Mouse (Mus musculus): Measurements from ENCODE around the gene Kcnn1. TPM values are rescaled to one million over a fixed set of nuclear protein-coding genes. Genes with fewer than 3 reads are reported as not detected.

Kcnn1 gene
- total and polyA plus RNA-seq, 2 experiments, result 6.2 to 8.4 TPM

DNA sequence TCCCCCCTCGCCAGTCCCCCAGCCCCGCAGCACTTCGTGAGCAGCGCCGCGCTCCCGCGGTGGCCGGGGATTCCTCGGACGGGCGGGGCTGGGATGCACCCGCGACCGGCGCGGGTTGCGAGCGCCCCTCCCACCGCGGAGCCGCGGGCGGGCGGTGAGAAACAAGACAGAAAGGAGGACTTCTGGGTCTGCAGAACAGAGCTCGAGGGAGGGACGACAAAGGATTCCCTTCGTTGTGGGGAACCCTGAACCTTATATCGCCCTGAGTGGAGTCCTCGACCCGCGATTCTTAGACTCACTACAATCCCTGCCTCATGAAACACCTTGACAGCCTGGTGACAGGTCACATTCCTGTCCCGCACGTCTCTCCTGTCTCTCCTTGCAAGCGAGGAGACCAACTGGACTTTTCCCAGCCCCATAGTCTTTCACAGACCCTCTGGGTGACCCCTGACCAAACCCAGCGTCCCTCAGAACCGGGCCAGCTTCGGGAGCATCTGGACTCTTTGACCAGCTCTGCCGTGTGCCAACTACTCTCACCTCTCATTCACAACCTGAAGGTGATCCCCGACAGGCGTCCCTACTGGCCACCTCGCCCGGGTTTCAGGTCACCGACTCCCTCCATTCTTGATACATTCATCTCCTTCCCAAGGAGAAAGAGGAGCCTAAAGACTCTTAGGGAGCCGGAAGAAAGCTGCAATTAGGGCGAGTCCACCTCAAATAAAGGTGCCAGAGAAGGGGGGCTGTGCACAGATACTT is 1.1 kb upstream of the Kcnn1 start:
- peak overlapping the region; percentile 27; the same call in 1 of the 2 replicates for H3K4me3 ChIP-seq (ENCODE audit: insufficient read depth, low read depth, low read length)
- no peak overlapping the region for H3K27ac ChIP-seq (replicated peaks; ENCODE audit: insufficient read depth, low read depth, low read length)
- H3K79me2 ChIP-seq (ENCODE audit: control insufficient read depth, insufficient read depth, low read length), result no peaks in the 10 kb centered on the region
- H3K9ac ChIP-seq (ENCODE audit: low read depth, low read length), result no peak overlapping the region
- TF ChIP-seq POLR2A (IDR thresholded peaks at IDR 0.05; ENCODE audit: extremely low read depth, insufficient read depth, low read length) (no peak), CTCF (IDR thresholded peaks at IDR 0.05; ENCODE audit: low read depth, low read length) (no peak)
- H3K27me3 ChIP-seq (ENCODE audit: control insufficient read depth, insufficient read depth, low read length), result peaks cover 15% of the 10 kb centered on the region
- no peak for DNase-seq (ENCODE audit: extremely low read depth, low read depth, low spot score)
- no peaks in the 10 kb centered on the region for H3K36me3 ChIP-seq (ENCODE audit: control insufficient read depth, insufficient read depth, low read length)
- under 1% methylated on average over 45 of the region's 46 CpGs for WGBS
- H3K4me1 ChIP-seq (ENCODE audit: control insufficient read depth, insufficient read depth, low read length), result peaks cover 8% of the 10 kb centered on the region; the same call in 1 of the 2 replicates

DNA sequence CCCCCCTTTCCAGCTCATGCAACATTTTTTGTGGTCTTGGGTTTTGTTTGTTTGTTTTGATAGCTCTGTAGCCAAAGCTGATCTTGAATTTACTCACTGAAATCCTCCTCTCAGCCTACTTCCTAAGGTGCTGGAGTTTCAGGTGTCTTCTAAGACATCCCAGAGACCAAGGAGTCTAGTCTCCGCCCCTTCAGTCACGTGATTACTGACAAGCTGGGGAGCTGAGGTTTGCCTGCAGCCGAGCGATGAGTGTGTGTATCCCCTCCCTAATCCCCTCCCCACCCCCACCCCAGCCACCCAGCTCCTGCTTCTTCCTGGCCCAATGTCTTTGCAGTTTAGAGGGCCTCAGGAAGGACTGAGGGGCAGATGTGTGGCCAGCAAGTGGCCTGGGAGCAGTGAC is 5.5 kb downstream of the Kcnn1 start:
- WGBS, result 64% methylated on average over 4 of the region's 4 CpGs
- Histone ChIP-seq H3K27me3 (ENCODE audit: control insufficient read depth, insufficient read depth, low read length) (peaks cover 6% of the 10 kb centered on the region), H3K27ac (replicated peaks; ENCODE audit: insufficient read depth, low read depth, low read length) (no peak overlapping the region), H3K36me3 (ENCODE audit: control insufficient read depth, insufficient read depth, low read length) (no peaks in the 10 kb centered on the region), H3K4me3 (ENCODE audit: insufficient read depth, low read depth, low read length) (no peak overlapping the region), H3K4me1 (ENCODE audit: control insufficient read depth, insufficient read depth, low read length) (no peaks in the 10 kb centered on the region; the same call in 1 of the 2 replicates), H3K79me2 (ENCODE audit: control insufficient read depth, insufficient read depth, low read length) (no peaks in the 10 kb centered on the region), H3K9ac (ENCODE audit: low read depth, low read length) (no peak overlapping the region)
- no peak for TF ChIP-seq POLR2A (IDR thresholded peaks at IDR 0.05; ENCODE audit: extremely low read depth, insufficient read depth, low read length)
- DNase-seq (ENCODE audit: extremely low read depth, low read depth, low spot score), result no peak

DNA sequence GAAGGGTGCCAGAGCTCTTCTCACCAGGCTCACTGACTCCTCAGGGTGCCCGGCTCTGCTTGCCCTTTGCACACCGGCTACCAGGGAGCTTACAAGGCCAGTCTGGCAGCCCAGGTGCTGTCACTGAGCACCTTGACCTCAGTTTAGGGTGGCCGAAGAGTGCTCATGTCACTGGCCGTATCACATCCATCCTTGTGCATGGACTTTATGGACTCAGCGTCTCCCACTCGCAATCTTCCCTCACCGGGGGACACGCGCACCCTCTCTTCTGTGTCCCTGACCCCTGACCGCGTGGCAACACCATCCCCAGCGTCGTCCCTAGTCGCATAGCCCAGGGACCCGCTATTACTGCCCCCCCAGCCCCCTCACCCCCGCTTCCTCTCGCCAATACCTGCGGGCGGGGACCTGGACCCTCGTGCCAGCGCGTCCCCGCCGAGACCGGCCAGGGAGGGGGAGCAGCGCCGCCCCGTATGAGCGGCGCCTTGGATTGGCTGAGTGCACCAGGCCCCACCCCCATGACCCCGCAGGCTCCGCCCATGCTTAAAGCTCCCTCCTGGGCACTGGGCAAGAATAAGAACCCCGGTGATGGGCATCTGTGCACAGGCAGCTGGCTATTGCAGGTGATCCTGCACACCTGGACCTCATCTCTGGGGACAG is 6.4 kb downstream of the Kcnn1 start:
- peak; percentile 55 for DNase-seq (ENCODE audit: extremely low read depth, low read depth, low spot score)
- no peaks in the 10 kb centered on the region; the same call in 1 of the 2 replicates for H3K4me1 ChIP-seq (ENCODE audit: control insufficient read depth, insufficient read depth, low read length)
- WGBS, result 6% methylated on average over 33 of the region's 33 CpGs
- TF ChIP-seq POLR2A (IDR thresholded peaks at IDR 0.05; ENCODE audit: extremely low read depth, insufficient read depth, low read length) (no peak), CTCF (IDR thresholded peaks at IDR 0.05; ENCODE audit: low read depth, low read length) (no peak)
- no peaks in the 10 kb centered on the region for H3K27me3 ChIP-seq (ENCODE audit: control insufficient read depth, insufficient read depth, low read length)
- no peaks in the 10 kb centered on the region for H3K79me2 ChIP-seq (ENCODE audit: control insufficient read depth, insufficient read depth, low read length)
- no peaks in the 10 kb centered on the region for H3K36me3 ChIP-seq (ENCODE audit: control insufficient read depth, insufficient read depth, low read length)
- H3K9ac ChIP-seq (ENCODE audit: low read depth, low read length), result peak overlapping the region; percentile 70
- H3K27ac ChIP-seq (replicated peaks; ENCODE audit: insufficient read depth, low read depth, low read length), result no peak overlapping the region
- H3K4me3 ChIP-seq (ENCODE audit: insufficient read depth, low read depth, low read length), result peak overlapping the region; percentile 61

DNA sequence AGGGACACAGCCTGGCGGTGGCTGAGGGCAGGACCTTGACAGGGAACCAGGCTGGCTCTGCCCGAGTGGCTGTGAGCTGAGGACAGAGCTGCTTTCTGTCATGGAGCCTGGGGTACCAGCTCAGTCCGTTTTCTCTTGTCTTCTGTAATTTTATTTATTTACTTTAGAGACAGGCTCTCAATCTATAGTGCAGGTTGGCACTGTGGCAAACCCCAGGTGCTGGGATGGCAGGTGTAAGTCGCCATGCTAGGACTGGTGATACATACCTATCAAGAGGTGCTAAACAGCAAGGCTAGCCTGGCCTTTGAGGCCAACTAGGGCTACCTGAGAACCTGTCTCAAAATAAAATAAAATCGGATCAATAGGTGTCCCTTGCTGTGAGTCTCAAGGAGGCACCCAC is 7.0 kb downstream of the Kcnn1 start:
- H3K27me3 ChIP-seq (ENCODE audit: control insufficient read depth, insufficient read depth, low read length), result no peaks in the 10 kb centered on the region
- H3K4me1 ChIP-seq (ENCODE audit: control insufficient read depth, insufficient read depth, low read length), result no peaks in the 10 kb centered on the region; the same call in 1 of the 2 replicates
- no peak overlapping the region for H3K9ac ChIP-seq (ENCODE audit: low read depth, low read length)
- H3K79me2 ChIP-seq (ENCODE audit: control insufficient read depth, insufficient read depth, low read length), result no peaks in the 10 kb centered on the region
- no peaks in the 10 kb centered on the region for H3K36me3 ChIP-seq (ENCODE audit: control insufficient read depth, insufficient read depth, low read length)
- H3K27ac ChIP-seq (replicated peaks; ENCODE audit: insufficient read depth, low read depth, low read length), result no peak overlapping the region
- no peak for DNase-seq (ENCODE audit: extremely low read depth, low read depth, low spot score)
- TF ChIP-seq CTCF (IDR thresholded peaks at IDR 0.05; ENCODE audit: low read depth, low read length), result no peak
- no peak for TF ChIP-seq POLR2A (IDR thresholded peaks at IDR 0.05; ENCODE audit: extremely low read depth, insufficient read depth, low read length)
- no peak overlapping the region for H3K4me3 ChIP-seq (ENCODE audit: insufficient read depth, low read depth, low read length)
- WGBS, result 73% methylated on average over 5 of the region's 5 CpGs

DNA sequence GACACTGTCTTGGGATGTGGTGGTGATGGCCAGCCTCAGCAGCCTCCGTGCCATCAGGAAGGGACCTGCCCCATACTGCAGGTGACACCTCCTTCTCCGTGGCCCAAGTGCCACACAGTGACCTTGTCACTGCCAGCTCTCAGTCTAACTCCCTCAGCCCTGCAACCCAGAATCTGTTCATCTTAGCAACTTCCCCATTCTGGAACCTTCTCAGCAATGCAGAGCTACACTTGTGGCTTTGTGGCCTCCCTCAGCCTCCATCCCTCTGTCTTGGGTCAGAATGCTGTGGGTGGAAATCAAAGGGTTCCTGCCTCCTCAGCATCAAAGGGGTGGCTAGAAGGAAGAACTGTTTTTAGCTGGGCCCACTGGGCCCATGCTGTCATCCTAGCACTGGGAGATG is 9.2 kb downstream of the Kcnn1 start:
- H3K79me2 ChIP-seq (ENCODE audit: control insufficient read depth, insufficient read depth, low read length), result no peaks in the 10 kb centered on the region
- no peak overlapping the region for H3K27ac ChIP-seq (replicated peaks; ENCODE audit: insufficient read depth, low read depth, low read length)
- no peaks in the 10 kb centered on the region for H3K27me3 ChIP-seq (ENCODE audit: control insufficient read depth, insufficient read depth, low read length)
- no peak overlapping the region for H3K9ac ChIP-seq (ENCODE audit: low read depth, low read length)
- no peaks in the 10 kb centered on the region; the same call in 1 of the 2 replicates for H3K4me1 ChIP-seq (ENCODE audit: control insufficient read depth, insufficient read depth, low read length)
- WGBS, result 79% methylated on average over 2 of the region's 2 CpGs
- no peak overlapping the region for H3K4me3 ChIP-seq (ENCODE audit: insufficient read depth, low read depth, low read length)
- DNase-seq (ENCODE audit: extremely low read depth, low read depth, low spot score), result no peak
- TF ChIP-seq CTCF (IDR thresholded peaks at IDR 0.05; ENCODE audit: low read depth, low read length), result no peak
- no peak for TF ChIP-seq POLR2A (IDR thresholded peaks at IDR 0.05; ENCODE audit: extremely low read depth, insufficient read depth, low read length)
- no peaks in the 10 kb centered on the region for H3K36me3 ChIP-seq (ENCODE audit: control insufficient read depth, insufficient read depth, low read length)
